Mouse (Mus musculus): ENCODE measurements around the gene Agk.

The Agk gene

DNA sequence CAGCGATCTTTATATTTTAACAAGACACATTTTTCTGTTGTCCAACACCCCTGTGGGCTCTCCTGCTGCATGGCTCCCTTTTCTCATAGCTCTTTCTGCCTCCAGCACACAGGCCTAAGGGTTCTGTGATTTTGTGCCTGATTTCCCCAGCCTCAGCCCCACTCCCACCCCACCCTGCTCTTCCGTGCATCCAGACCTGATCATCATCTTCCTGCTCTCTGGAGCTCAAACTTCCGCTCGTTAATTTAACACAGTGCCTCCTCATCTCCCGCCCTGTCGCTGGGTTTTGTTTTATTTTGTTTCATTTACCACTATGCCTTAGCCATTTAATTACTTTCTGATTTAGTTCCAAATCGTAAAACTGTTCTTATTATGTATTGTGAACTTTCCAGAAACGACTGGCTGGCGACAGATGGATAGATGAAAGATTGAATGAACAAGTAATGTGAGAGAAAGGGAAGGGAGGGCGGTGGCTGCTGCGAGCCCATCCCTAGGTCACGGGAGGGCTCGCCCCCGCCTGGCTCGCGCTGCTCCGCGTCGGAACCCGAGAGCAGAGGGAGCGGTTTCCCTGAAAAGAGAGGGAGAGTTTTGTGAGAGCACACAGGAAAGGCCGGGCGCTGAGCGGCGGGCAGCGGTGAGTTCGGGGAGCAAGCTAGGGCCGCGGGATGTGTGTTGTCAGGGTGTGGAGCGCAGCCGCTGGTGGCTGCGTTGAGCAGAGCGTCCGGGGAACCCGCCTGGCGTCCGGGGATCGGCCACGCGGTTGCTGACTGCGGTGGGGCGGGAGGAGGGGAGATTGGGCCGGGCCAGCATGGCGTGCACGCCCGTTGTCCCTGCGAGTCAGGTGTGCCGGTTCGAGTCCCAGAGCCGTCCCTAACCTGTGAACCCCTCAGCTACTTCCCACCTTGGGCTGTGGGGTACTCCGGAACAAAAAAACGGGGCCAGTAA is at the start of gene Agk:
Gene Agk, plus strand, starts transcription at position 276 of the 945 bp plus-strand sequence.
- ATAC-seq (ENCODE audit: low TSS enrichment), result peak; percentile 93

DNA sequence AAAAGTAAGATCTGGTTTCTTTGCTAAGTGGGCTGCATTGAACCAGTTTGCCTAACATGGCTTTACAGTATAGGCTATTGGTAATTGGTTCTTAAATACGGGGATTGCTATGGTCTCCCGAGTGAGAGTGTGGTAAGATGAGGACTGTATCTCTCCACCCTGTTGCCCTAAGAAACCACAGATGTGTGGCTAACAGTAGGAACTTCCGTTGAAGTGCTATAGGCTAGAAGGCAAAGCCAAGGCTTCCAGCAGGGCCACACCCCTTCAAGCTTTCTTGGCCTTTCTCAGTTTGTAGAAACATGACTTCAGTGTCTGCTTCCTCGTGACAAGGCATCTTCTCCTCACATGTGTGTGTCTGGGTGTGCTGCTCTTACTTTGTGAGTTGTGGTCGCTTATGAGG is 24.3 kb upstream of the Agk start:
- ATAC-seq (ENCODE audit: low TSS enrichment), result no peak

DNA sequence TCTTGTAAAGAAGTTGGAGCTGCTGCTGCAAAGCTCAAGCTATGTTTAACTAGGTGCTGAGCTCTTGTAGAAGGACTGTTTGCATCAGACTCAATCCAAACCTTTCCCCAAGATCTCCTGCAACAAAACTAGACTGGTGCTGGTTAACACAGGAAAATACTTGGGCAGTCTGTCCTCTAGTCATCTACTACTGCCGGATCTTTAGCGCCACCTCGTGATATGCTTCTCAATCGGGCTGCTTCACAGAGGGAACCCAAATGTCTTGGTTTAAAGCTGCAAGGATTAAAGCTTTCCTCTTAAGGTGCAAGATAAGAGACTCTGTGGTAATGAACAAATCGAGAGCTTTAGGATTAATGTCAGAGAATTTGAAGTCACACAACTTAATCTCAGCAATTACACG is 21.6 kb upstream of the Agk start:
- ATAC-seq (ENCODE audit: low TSS enrichment), result peak; percentile 99

DNA sequence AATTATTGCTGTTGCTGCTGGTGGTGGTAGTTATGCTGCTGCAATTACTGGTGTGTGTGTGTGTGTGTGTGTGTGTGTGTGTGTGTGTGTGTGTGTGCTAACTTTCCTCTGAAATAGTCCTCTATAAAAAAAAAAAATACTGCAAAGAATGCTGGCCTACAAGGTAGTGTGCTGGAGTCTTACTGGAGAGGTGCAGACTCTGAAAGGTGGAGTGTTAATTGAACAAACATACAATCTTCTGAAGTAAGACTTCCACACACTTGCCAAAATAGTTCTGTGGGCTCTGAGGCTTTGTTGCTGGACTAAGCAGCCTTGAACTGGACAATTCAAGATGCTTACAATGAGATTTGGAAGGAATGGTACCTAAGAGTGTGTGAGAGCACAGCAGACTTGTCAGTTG is 20.0 kb upstream of the Agk start:
- ATAC-seq (ENCODE audit: low TSS enrichment), result no peak

DNA sequence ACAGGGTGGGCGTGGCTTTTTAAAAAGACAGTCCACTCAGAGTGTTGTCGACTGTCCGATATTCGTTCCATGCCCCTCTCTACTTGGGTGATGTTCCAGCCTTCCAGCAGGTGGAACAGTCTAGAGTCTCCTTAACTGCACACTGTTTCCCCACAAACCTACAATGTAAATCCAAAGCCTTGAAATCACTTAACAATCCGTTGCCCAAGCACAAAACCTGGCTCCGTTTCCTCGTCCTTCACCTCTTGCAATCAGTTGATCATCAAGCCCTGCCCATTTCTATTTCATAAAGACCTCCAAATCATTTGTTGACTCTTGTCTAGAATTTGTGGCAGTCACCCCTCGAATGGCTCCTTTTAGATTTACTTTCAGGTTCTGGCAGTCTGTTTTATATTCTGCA is 1.4 kb downstream of the Agk start:
- ATAC-seq (ENCODE audit: low TSS enrichment), result no peak

DNA sequence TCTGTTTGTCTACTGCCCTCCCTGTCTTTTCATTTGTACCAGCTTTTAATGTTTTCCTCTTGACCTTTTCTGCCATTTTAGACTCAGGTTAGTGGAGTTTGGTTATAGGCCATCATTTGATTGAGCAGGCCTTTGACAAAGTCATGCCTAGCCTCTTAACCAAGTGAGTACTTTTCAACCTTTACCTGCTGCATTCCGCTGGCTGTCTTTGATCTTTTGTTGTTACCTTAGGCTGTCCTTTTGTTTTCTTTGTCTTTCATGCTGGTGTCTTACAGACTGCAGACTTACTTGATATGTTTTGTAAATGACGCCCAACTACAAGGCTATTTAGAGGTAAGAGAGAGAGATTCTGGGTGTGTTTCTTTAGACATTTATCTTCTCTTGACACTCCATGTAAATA is 8.5 kb downstream of the Agk start:
- no peak for ATAC-seq (ENCODE audit: low TSS enrichment)

DNA sequence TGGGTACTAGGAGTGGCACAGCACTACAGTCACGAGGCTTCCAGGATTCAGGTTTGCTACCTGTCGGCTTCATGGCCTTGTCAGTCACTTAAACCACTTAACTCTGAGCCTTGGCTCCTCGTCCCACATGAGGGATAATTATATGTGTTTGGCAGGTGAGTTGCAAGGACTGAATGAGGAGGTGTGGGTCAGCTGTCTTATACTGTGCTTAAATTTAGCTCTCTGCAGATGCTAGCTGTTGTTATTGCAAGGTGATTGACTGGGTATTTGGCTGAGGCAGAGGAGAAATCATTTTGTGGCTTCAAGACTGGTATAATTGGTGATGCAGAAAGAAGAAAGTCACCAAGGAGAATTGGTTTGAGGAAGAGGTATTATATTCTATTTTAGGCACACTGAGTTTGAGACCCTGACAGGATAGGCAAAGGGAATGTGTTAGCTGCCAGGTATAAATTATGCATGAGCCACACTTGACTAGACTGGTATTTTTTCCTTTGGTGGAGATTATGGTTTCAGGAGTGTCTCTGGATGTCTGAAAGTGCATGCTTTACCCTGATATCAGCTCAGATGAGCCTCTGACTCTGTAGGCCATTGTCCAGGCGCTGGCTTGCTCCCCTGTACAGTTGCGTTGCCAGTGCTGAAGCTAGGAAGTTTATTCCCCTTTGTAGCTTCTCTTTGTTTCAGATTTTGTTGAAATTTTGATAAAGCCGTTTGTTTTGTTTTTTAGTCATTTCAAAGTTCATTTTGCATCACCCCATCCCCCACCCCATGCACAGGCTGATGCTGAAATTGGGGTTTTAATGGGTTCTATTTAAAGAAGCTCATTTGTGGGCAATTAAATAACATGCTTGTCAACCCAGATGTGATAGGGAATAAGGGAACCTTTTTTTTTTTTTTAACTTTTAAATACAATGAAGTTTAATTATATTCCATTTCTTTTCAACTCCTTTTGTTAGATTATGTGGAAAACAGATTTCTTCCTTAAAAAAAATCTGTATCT is 12.1 kb downstream of the Agk start:
- no peak for ATAC-seq (ENCODE audit: low TSS enrichment)

DNA sequence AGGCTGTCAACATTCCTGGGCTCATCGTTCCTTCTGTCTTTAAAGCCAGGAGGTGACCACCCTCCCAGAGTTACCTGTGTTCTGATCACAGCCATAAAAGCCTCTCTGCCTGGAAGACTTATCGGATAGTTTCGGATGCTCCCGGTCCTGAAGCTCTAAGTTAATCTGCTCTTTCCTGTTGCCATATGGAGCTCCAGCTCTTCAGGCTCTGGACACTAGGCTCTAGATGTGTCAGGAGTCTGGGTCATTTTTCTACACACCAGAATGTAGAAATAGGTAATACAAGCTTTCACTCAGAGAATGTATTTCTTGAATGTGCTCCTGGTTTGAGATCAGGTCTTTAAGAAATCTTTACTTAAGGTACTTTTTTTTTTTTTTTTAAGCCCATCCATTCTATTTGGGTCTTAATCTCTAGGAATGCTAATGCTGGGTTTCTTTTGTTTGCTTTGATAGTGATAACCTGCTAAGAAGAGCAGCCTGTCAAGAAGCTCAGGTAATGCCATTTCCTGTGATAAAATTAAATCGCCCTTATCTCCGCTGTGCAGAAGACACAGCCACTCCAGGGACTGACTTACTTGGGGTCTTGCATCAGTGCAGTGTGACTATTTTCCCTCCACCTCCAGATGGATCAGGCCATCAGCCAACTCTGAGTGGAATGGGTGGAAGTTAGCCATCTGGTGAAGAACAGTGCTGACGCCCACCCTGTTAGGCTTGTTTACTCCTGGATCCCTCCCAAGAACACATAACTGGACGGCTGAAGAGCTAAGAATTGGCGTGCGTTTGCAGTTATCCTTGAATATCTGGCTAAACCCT is 22.2 kb downstream of the Agk start:
- ATAC-seq (ENCODE audit: low TSS enrichment), result peak; percentile 81

DNA sequence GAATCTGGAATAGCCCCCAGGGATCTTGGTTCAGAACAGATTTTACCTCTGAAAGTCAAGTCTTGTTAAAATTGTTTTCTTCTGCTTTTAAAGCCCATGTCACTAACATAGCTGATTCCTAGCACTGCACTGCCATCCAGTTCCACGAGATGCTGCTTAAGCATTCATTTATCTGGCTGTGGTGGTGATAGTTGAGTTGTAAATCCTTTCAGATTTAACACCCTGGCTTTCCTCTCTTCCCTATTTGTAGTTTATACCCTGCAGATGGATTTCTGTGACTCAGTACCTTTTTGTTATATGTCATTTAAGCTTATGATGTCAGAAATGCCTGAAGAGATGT is 22.8 kb downstream of the Agk start:
- peak; percentile 56 for ATAC-seq (ENCODE audit: low TSS enrichment)

DNA sequence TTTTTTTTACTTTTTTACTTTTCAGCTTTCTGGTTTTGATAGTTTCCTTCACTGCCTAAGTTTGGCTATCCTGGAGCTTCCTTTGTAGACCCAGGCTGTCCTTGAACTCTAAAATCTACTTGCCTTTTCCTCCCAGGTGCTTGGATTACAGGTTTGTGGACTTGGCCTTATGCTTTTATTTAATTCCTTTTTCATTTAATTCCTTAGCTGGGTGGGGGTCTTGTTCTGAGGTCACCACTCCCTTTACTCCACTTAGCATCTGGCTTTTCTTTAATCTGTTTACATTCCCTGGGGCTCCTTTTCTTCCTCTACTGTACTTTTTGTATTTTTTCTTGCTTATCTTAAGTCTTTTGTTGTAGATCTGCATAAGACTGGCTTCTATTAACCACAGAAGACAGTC is 25.1 kb downstream of the Agk start:
- no peak for ATAC-seq (ENCODE audit: low TSS enrichment)

DNA sequence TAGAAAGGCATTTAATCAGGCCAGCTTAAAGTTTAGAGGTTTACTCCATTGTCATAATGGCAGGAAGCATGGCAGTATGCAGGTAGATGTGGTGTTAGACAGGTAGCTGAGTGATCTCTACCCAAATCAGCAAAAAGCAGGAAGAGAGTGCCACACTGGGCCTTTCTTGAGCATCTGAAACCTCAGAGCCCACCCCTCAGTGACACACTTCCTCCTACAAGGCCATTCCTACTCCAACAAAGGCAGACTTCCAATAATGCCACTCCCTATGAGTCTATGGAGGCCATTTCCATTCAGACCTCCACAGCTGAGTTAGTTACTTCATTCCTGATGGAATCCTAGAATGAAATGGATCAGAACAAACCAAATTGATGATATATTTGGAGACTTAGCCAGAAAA is 25.9 kb downstream of the Agk start:
- no peak for ATAC-seq (ENCODE audit: low TSS enrichment)

DNA sequence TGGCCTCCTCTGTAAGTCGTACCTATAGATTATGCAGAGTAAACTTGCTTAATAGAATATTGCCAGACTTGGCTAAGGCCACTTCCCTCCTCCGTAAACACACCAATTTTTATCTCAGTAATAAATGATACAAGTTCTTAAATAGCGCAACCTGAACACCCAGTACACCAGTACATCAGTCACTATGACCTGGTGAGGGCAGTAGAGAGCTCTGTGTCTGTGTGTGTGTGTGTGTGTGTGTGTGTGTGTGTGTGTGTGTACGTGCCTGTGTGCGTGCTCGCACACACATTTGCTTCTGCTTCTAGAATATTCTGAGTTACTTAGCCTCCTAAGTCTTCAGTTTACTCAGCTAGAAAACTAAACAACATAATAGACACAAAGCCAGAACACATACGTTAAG is 28.4 kb downstream of the Agk start:
- ATAC-seq (ENCODE audit: low TSS enrichment), result no peak

DNA sequence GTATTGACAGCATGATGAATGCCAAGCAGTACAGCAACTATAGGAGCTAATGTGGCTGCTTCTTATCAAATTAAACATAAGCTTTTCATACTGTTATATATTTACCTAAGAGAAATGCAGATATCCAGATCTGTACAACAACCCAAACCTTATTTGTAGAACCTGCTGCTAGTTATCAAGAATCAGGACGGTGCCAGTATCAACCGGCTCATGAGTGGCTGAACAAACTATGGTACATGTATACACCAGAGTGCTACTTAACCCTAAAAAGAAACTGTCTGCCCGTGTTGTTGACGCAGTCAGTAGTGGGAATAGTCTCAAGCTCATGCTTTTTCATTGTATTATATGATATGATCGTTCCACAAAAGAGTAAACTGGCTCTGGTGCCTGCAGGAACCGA is 46.1 kb downstream of the Agk start:
- ATAC-seq (ENCODE audit: low TSS enrichment), result no peak; the same call in 1 of the 2 replicates

DNA sequence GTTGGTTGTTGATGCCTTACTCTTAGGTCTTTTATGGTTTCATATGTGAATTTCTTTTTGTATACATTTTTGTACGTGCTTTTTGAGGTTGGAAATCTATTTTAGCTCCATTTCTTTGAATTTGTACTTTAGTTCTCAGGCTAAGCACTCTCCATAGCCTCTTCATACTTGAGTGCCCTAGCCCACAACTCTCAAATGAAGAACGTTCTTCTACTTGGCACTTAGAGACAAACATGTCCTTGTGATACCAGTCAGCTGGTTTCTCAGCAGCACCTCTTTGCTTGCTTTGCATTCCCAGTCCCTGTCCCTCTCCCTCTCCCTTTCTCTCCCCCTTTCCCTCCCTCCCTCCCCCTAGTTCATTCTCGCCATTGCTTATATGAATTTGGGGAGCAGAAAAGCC is 55.2 kb downstream of the Agk start:
- ATAC-seq (ENCODE audit: low TSS enrichment), result no peak

DNA sequence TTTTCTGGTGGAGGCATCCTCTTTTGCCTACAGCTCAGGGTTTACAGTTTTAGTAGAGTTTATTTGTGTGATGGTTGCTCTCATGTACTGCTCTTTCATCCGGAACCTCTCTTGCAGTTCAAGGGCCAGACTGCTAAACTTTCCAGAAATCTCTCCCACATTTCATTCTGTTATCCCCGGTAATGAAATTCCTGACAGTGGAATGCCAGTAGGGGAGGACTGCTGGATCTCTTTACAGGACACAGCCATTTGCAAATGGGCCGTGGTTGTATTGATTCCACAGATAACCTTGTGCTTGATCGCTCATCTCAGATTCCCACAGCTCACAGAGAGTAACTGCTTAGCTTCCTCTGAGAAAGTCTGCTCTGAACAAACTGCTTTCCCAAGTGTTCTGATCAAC is 56.9 kb downstream of the Agk start:
- no peak for ATAC-seq (ENCODE audit: low TSS enrichment)

DNA sequence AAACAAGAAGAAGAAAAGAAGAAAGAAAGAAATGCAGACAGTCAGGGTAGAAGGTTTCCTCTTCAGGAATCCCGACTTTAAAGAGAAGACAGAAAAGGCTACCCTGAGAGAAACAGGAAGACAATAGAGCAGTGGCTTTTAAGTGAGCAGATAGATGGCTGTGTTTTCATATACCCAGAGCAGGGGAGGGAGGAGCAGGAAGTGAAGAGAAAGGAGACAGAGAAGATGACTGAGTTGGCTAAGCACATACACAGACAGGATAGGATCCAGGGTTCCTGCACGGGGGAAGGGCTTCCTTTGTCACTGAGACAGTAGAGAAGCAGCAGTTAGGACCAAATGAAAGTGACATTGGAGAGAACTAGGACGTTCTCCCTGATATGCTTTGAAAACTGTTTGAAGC is 60.7 kb downstream of the Agk start:
- ATAC-seq (ENCODE audit: low TSS enrichment), result no peak

DNA sequence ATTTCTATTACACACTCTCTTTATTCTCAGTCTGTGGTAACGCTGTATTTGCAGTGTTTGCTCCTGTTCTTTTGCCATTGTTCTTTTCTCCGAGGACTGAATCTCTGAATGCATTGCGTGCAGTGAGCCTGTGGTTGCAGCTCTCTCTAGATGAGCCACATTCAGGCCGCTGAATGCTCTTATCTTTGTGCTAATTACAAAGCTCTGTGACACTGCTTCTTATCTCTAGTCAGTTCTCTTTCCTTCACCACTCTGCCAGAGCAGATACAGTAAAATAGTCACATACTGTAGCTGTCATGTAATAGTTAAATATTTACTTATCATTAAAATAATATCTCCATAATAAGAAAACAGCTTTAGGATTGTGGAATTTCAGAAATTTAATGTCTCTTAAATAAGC is 63.7 kb downstream of the Agk start:
- ATAC-seq (ENCODE audit: low TSS enrichment), result no peak

DNA sequence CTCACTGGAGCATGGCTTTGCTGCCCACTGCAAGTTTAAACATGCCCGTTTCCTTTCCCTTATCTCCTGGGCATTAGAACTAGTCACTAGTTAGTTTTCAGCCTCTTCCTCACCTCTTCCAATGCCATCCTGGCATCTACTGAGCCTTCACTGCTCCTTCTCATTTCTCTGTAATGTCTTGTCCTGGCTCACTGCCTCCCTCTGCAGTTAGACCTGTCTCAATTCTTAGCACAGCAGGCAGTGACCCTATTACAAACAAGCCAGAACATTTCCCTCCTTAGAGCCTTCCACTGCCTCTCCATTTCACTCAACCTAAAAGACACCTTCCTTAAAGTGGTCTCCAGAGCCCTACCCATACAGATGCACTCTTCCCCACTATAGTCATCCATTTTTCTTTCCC is 66.0 kb downstream of the Agk start:
- 0 out of 2 replicates have a peak, but pooled peaks have one; percentile 27 for ATAC-seq (ENCODE audit: low TSS enrichment)

DNA sequence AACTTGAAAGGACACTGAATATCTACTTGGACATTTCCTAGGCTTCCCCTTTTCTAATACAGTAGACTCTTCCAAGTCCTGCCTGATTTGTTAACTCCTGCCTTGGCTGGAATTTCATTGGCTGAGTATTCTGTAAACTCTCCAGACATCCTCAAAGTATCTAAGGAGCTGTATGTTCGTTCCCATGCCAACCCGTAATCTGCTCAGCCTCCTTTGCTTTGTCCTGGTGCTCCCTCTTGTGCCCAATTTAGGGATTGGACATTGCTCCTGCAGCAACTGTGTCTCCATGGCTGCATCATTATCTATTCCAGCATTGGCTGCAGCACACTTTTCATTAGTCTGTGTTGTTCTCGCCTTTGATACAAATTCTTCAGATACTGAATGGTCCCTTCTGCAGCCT is 68.2 kb downstream of the Agk start:
- ATAC-seq (ENCODE audit: low TSS enrichment), result peak; percentile 95

DNA sequence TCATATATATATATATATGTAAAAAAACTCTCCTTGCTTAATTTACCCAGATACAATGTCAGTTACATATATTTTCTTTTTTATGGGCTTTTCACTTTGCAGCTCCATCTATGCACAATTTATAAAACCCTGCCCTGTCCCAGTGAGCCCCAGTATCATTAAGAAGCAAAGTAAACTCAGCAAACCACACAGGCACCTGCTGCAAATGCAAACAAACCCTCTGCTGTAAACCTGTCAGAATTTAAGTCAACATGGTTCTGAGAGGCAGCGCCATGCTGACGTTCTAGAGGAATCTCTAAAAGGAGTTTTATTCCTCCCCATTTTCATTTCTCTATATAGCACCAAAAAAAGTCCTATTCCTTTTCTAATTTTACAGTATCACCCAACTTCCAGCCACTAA is 77.1 kb downstream of the Agk start:
- no peak for ATAC-seq (ENCODE audit: low TSS enrichment)

DNA sequence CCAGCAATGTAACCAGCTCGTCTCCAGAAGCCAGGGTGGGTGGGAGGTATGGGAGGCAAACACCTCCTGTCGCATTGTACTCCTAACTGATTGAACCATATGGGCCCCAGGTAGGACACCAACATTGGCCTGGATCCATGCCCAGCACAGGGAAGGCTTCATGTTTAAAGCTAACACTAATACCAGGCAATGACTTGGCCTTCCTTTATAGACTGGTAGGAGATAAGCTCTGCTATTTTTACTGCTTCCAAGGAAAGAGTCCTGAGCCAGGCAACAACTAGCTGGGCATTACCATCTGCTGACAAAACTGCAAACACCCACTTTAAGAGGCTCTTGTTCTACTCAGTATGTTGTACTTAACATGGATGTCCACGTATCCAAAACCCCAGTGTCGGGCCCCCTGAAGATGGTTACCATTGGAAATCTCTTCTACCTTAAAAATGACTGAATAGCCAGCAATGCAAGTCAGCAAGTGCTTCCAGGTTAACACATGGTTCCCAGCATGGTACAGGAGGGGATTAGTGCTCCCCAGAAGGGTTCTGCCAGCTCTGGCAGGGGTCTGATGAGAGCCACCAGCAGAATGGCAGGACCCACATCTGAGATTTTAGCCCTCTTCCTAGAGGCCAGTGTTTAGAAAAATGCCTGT is 78.8 kb downstream of the Agk start:
- peak; percentile 74 for ATAC-seq (ENCODE audit: low TSS enrichment)
